Mouse (Mus musculus) thymus, adult 2 months (tissue): ENCODE data around the gene Rspo1. TPM values are rescaled to one million over a fixed set of nuclear protein-coding genes. Genes with fewer than 3 reads are reported as not detected.

Experiments
- DNase-seq: peaks from one replicate; pipeline ENCODE4 v3.0.0; 2021
- H3K27ac ChIP-seq: fragments of 200-500 bp; 2 replicates; pipeline ENCODE4 v1.5.1; 2012; ENCODE audit warnings: low read length, control low read depth; ENCODE audit not compliant: control insufficient read depth, insufficient read depth
- H3K27me3 ChIP-seq: fragments of 200-500 bp; 2 replicates; pipeline ENCODE4 v1.6.1; 2012; ENCODE audit warnings: mild to moderate bottlenecking, low read length, moderate library complexity, mixed read lengths; ENCODE audit not compliant: control insufficient read depth, insufficient read depth
- H3K36me3 ChIP-seq: fragments of 200-500 bp; 2 replicates; pipeline ENCODE4 v1.6.1; 2012; ENCODE audit warnings: mild to moderate bottlenecking, low read length, moderate library complexity; ENCODE audit not compliant: control insufficient read depth, insufficient read depth
- H3K4me1 ChIP-seq: fragments of 200-500 bp; replicated peaks from 2 replicates; pipeline ENCODE4 v1.6.1; 2012; ENCODE audit warnings: low read length; ENCODE audit not compliant: control insufficient read depth, insufficient read depth
- H3K4me3 ChIP-seq: fragments of 200-500 bp; 2 replicates; pipeline ENCODE4 v1.5.1; 2012; ENCODE audit warnings: mild to moderate bottlenecking, low read length, control low read depth, moderate library complexity; ENCODE audit not compliant: control insufficient read depth, insufficient read depth
- CTCF ChIP-seq: fragments of 200-500 bp; IDR thresholded peaks from 2 replicates; pipeline ENCODE4 v1.5.1; 2012; ENCODE audit warnings: mild to moderate bottlenecking, control low read depth, low read length, moderate library complexity, borderline replicate concordance; ENCODE audit not compliant: control insufficient read depth, poor library complexity, insufficient read depth; ENCODE audit errors: extremely low read depth
- POLR2A ChIP-seq: fragments of 200-500 bp; IDR thresholded peaks from 2 replicates; pipeline ENCODE4 v1.6.1; 2012; ENCODE audit warnings: mild to moderate bottlenecking, low read length, control low read depth, moderate library complexity; ENCODE audit not compliant: control insufficient read depth, poor library complexity, insufficient read depth; ENCODE audit errors: extremely low read depth
- WGBS: fragments of 180-500 bp; shearing (Covaris S2); methylation state at CpG from one replicate; pipeline ENCODE4 v1.1.7; 2018; 5-methylcytosine and 5-hydroxymethylcytosine counted together
- polyA plus RNA-seq: library from polyadenylated mRNA; depleted of rRNA; stranded (reverse); fragments of >200 nt; gene quantifications from 2 replicates; pipeline ENCODE4 v1.2.3, GENCODE M21; 2012

Rspo1 gene
- polyA plus RNA-seq, 1 experiment, result 2.3 TPM

DNA sequence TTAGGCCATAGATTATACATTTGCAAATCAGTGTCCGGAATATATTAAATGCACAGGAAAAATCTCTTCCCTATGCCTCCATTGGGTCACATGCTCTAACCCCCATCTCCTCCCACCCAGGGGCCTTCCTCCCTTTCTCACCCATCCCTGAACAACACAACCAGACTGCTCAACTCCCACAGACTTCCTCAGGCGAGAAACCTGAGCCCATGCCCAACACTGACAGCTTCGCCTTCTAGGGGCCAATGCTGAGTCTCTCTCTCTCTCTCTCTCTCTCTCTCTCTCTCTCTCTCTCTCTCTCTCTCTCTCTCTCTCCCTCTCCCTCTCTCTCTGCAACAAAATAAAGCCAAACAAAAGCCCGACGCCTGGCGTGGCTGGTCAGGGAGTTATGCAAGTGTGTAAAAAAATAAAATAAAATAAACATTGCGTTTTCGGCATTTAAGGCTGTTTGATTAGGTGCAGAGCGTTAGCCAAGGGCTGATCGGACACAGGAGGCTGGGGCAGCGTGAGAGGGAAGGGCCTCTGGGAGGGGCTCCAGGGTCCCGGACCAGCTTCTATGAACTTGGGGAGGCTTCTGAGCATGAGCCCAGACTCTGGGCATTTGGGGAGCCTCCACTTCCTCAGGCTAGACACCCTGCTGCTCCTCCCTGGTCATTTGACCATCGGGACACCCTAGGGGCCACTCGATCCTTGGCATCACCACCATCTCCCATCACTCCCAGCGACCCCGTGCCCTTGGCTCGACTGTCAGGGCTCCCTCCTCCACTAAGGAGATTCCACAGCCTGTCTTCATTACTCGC is 1.2 kb upstream of the Rspo1 start:
- no peak for DNase-seq
- Histone ChIP-seq H3K4me1 (no peaks in the 10 kb centered on the region), H3K27ac (no peak overlapping the region), H3K27me3 (peaks cover 13% of the 10 kb centered on the region), H3K36me3 (no peaks in the 10 kb centered on the region), H3K4me3 (no peak overlapping the region)
- 39% methylated on average over 18 of the region's 18 CpGs for WGBS
- TF ChIP-seq POLR2A (no peak), CTCF (no peak)

DNA sequence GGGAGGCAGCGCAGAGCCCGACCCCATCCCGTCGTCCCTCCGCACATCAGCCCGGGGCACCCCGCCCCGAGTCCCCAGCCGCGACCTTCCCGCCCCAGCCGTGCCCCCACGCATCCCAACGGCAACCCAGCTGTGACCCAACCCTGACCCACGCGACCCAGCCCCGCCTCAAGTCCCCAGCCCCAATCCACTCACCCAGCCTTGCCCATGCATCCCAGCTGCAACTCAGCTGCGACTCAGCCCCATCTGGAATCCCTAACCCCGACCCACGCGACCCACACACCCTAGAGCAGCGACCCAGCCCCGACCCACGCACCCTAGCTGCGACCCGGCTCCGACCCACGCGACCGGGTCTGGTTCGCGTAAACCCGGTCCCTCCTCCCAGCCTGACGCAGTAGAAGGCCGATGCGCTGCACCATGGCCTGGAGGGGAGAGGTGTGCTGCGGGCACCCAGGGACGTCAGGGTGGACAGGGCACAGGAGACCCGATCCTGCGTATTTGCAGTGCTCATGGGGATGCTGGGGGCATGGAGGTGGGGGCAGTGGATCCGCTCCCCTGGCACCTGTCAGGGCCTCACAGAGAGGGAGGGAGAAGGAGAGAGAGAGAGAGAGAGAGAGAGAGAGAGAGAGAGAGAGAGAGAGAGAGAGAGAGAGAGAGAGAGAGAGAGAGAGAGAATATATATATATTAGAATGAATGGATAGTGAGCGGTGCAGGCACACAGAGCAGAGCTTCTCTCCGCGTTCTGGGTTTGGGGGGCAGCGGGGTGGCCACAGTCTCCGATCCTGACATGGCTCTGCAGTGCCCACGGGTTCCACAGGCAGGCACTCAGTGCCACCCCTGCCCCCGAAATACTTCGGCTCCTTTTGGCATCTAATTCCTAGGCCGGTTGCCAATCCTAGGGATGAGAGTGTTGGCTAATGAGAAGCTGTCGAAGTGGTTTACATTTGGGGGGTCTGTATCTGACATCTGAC is 795 bp downstream of the Rspo1 start:
- Histone ChIP-seq H3K4me1 (no peaks in the 10 kb centered on the region), H3K27me3 (peaks cover 13% of the 10 kb centered on the region), H3K36me3 (no peaks in the 10 kb centered on the region), H3K4me3 (no peak overlapping the region), H3K27ac (no peak overlapping the region)
- no peak for DNase-seq
- TF ChIP-seq POLR2A (no peak), CTCF (no peak)
- WGBS, result 11% methylated on average over 51 of the region's 51 CpGs

DNA sequence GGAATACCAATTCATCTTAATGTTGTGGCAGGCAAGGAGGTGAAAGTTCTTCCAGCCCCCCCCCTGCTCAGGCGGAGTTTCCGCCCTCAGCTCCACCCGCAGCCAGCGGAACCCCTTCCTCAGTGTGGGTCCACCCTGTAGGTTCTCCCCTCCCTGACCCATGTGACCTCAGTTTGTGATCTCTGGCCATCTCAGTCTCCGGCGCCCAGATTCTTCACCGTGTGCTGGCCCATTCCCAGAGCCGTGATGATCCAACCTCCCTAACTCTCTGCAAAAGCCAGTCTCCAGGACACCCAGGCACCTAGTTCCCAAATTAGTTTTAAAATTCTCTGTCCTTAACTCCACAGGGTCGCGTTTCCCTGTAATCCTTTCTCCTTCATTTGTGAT is 1.5 kb downstream of the Rspo1 start:
- Histone ChIP-seq H3K4me1 (no peaks in the 10 kb centered on the region), H3K27me3 (peaks cover 13% of the 10 kb centered on the region), H3K36me3 (no peaks in the 10 kb centered on the region), H3K4me3 (no peak overlapping the region), H3K27ac (no peak overlapping the region)
- TF ChIP-seq POLR2A, result no peak
- no peak for TF ChIP-seq CTCF
- WGBS, result 43% methylated on average over 10 of the region's 10 CpGs
- DNase-seq, result no peak

DNA sequence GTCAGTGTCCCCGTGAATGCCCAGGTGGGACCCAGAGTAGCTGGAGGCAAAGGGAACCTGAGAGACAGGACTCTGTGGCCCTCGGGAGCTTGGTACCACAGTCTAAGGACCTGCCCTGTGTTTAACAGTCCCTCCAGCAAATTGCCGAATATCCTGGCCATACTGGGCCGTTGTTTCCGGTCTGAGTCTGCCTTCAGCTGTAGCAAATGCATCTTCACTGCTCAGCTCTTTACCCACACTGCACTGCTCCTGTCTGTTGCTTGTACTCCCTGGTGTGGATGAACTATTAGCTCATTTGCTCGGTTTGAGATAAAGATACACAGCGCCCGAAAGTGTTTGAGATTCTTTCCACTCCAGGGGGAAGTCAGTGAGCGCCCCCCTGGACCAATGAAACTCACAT is 2.2 kb downstream of the Rspo1 start:
- Histone ChIP-seq H3K4me1 (no peaks in the 10 kb centered on the region), H3K4me3 (no peak overlapping the region), H3K36me3 (no peaks in the 10 kb centered on the region), H3K27me3 (peaks cover 13% of the 10 kb centered on the region), H3K27ac (no peak overlapping the region)
- no peak for DNase-seq
- no peak for TF ChIP-seq CTCF
- no peak for TF ChIP-seq POLR2A
- 74% methylated on average over 9 of the region's 9 CpGs for WGBS

DNA sequence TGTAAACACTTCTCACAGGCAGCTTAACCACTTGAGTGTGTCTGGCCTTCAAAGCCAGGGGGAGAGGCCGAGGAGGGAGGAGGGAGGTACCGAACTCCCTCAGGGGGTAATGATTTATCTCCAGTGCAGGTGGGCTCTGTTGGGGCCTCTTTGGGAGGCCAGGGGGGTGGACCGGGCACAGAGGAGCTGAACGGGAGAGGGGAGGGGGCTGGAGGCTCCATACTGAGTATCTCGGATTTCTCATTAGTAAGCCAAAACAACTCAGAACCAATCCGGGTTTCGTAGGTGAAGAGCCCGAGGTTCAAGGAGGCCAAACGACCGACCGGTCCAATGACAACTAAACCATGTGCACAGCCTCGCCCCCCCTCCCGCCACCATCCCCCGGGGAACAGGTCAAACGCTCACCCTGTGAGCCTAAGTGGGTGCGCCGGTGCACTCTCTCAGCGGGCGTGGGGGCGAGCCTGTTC is 3.6 kb downstream of the Rspo1 start:
- Histone ChIP-seq H3K36me3 (no peaks in the 10 kb centered on the region), H3K27ac (no peak overlapping the region), H3K27me3 (peaks cover 11% of the 10 kb centered on the region), H3K4me3 (no peak overlapping the region), H3K4me1 (no peaks in the 10 kb centered on the region)
- no peak for DNase-seq
- 34% methylated on average over 20 of the region's 20 CpGs for WGBS
- TF ChIP-seq CTCF, result no peak

DNA sequence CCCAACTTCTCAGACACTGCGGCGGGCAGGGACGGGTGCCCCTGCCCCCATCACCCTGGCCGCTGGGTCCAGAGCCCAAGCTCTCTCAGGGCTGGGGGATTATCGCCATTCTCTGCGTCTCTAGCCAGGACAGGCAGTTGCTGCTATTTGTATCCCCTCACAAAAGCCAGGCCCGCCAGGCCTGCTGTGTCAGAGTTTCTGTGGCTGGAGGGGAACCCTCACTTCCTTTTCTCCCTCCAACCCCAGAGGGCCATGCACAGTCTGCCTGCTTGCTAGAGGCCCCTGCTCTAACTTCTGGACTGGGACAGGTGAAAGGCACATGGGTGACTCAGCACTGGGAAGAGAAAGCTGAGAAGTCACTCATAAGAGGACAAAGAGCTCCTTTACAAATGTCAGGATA is 4.1 kb downstream of the Rspo1 start:
- no peak for DNase-seq
- Histone ChIP-seq H3K4me1 (no peaks in the 10 kb centered on the region), H3K27ac (no peak overlapping the region), H3K36me3 (no peaks in the 10 kb centered on the region), H3K4me3 (no peak overlapping the region), H3K27me3 (peaks cover 11% of the 10 kb centered on the region)
- 4% methylated on average over 7 of the region's 7 CpGs for WGBS
- TF ChIP-seq CTCF (no peak), POLR2A (no peak)
